Mouse (Mus musculus) layer of hippocampus, adult 8-10 months (tissue): ENCODE data around the gene Mkrn2. TPM values are rescaled to one million over a fixed set of nuclear protein-coding genes. Genes with fewer than 3 reads are reported as not detected.
"Not testable (repeated sequence)": the region's sequence is repeated elsewhere in the genome, so short reads cannot be mapped to it uniquely, and the experiment has no call there.

Experiments used
- DNase-seq, 2 experiments: peaks; one replicate each; pipeline ENCODE4 v3.0.0; 2022; ENCODE audit warnings: low spot score in 2 of 2
- total RNA-seq, 4 experiments: library from RNA; stranded (reverse); gene quantifications; 2 replicates each; pipeline ENCODE4 v1.2.4; 2022

Gene Mkrn2
- total RNA-seq, 4 experiments from 2014 or later: 33.8 to 37.8 (median 34.4) TPM

- DNase-seq: peak; percentile 47 to 52
These were observed 5.7 kb downstream of the Mkrn2 start for GRCm38 (mm10) chr6:115607429-115607828.

GRCm38 (mm10) chr6:115609121-115609520 lies 7.4 kb downstream of the Mkrn2 start:
- no peak for DNase-seq

- DNase-seq: no peak
These were observed 8.6 kb downstream of the Mkrn2 start for GRCm38 (mm10) chr6:115610301-115610700.

GRCm38 (mm10) chr6:115613793-115614192 lies 12.1 kb downstream of the Mkrn2 start:
- no peak for DNase-seq

GRCm38 (mm10) chr6:115615983-115616382 lies 14.3 kb downstream of the Mkrn2 start:
- DNase-seq: no peak

- no peak for DNase-seq
These were observed 18.1 kb downstream of the Mkrn2 start for GRCm38 (mm10) chr6:115619818-115620217.

GRCm38 (mm10) chr6:115620942-115621341 lies 19.2 kb downstream of the Mkrn2 start:
- no peak for DNase-seq

- no peak for DNase-seq
These were observed 24.4 kb downstream of the Mkrn2 start for GRCm38 (mm10) chr6:115626121-115626520.

- DNase-seq: no peak
These were observed 29.5 kb downstream of the Mkrn2 start for GRCm38 (mm10) chr6:115631056-115631795.

- no peak for DNase-seq
These were observed 32.3 kb downstream of the Mkrn2 start for GRCm38 (mm10) chr6:115634015-115634414.

GRCm38 (mm10) chr6:115638188-115638587 lies 36.5 kb downstream of the Mkrn2 start:
- DNase-seq: not testable (repeated sequence)

- DNase-seq: no peak
These were observed 41.6 kb downstream of the Mkrn2 start for GRCm38 (mm10) chr6:115643315-115643714.

- DNase-seq: no peak
These were observed 48.2 kb downstream of the Mkrn2 start for GRCm38 (mm10) chr6:115649792-115650365.

GRCm38 (mm10) chr6:115650476-115651427 lies 49.0 kb downstream of the Mkrn2 start:
- no peak for DNase-seq

GRCm38 (mm10) chr6:115651719-115652118 lies 50.0 kb downstream of the Mkrn2 start:
- DNase-seq: no peak

- no peak for DNase-seq
These were observed 52.2 kb downstream of the Mkrn2 start for GRCm38 (mm10) chr6:115653939-115654338.

GRCm38 (mm10) chr6:115658802-115659201 lies 57.1 kb downstream of the Mkrn2 start:
- DNase-seq: no peak

- no peak for DNase-seq
These were observed 62.6 kb downstream of the Mkrn2 start for GRCm38 (mm10) chr6:115664268-115664667.

- DNase-seq: no peak
These were observed 64.9 kb downstream of the Mkrn2 start for GRCm38 (mm10) chr6:115666641-115667040.
